Mouse (Mus musculus) midbrain, embryonic 16.5 days (tissue): ENCODE data around the gene Adcy9. TPM values are rescaled to one million over a fixed set of nuclear protein-coding genes. Genes with fewer than 3 reads are reported as not detected.

ENCODE experiments used
- ATAC-seq: fragments of 200-750 bp; cut with Nextera tagmentation; 2 replicates; pipeline ENCODE4 v1.8.0; 2017; ENCODE audit warnings: moderate TSS enrichment
- H3K27ac ChIP-seq: fragments of 300-500 bp; sonication (generic); 2 replicates; pipeline ENCODE4 v1.5.1; 2014; ENCODE audit warnings: mild to moderate bottlenecking, low read length, mixed read lengths
- H3K27me3 ChIP-seq: fragments of 300-500 bp; sonication (generic); 2 replicates; pipeline ENCODE4 v1.6.1; 2014; ENCODE audit warnings: low read depth, low read length, mixed read lengths; ENCODE audit not compliant: control insufficient read depth, insufficient read depth
- H3K36me3 ChIP-seq: fragments of 300-500 bp; sonication (generic); 2 replicates; pipeline ENCODE4 v1.6.1; 2014; ENCODE audit warnings: mild to moderate bottlenecking, low read length, moderate library complexity, mixed read lengths; ENCODE audit not compliant: control insufficient read depth, insufficient read depth
- H3K4me1 ChIP-seq: fragments of 300-500 bp; sonication (generic); 2 replicates; pipeline ENCODE4 v1.6.1; 2014; ENCODE audit warnings: mild to moderate bottlenecking, low read length, mixed read lengths; ENCODE audit not compliant: control insufficient read depth, insufficient read depth
- H3K4me2 ChIP-seq: fragments of 300-500 bp; sonication (generic); 2 replicates; pipeline ENCODE4 v1.6.1; 2014; ENCODE audit warnings: mild to moderate bottlenecking, low read length, mixed read lengths
- H3K4me3 ChIP-seq: fragments of 300-500 bp; sonication (generic); 2 replicates; pipeline ENCODE4 v1.5.1; 2014; ENCODE audit warnings: low read depth, mild to moderate bottlenecking, low read length, moderate library complexity, mixed read lengths
- H3K9ac ChIP-seq: fragments of 300-500 bp; sonication (generic); 2 replicates; pipeline ENCODE4 v1.6.1; 2014; ENCODE audit warnings: low read depth, low read length, mixed read lengths
- H3K9me3 ChIP-seq: fragments of 300-500 bp; sonication (generic); replicated peaks from 2 replicates; pipeline ENCODE4 v1.6.1; 2014; ENCODE audit warnings: mild to moderate bottlenecking, low read length, mixed read lengths; ENCODE audit not compliant: control insufficient read depth, poor library complexity, severe bottlenecking
- WGBS: fragments of 180-500 bp; shearing (Covaris S2); extraction: QIAGEN DNeasy Blood & Tissue Kit; methylation state at CpG from one replicate; pipeline ENCODE4 v1.1.7; 2014; 5-methylcytosine and 5-hydroxymethylcytosine counted together
- polyA plus RNA-seq: library from polyadenylated mRNA; unstranded; fragments of >200 nt; fragmentation: Nextera tagmentation; extraction: Ambion mirVana; gene quantifications from 2 replicates; pipeline ENCODE4 v1.2.1, GENCODE M21; 2015

The Adcy9 gene
- polyA plus RNA-seq, 1 experiment from 2014 or later = 4.0 TPM

GRCm38 (mm10) chr16:4423613-4424012, 3.3 kb upstream of the Adcy9 start:
- H3K27ac ChIP-seq = no peak overlapping the region
- H3K9me3 ChIP-seq = no peaks in the 10 kb centered on the region
- H3K27me3 ChIP-seq = no peaks in the 10 kb centered on the region
- WGBS = 84% methylated on average over 5 of the region's 5 CpGs
- no peaks in the 10 kb centered on the region for H3K36me3 ChIP-seq
- ATAC-seq = no peak
- no peak overlapping the region for H3K4me2 ChIP-seq
- peaks cover 5% of the 10 kb centered on the region for H3K4me1 ChIP-seq
- H3K4me3 ChIP-seq = no peak overlapping the region
- H3K9ac ChIP-seq = no peak overlapping the region

DNA sequence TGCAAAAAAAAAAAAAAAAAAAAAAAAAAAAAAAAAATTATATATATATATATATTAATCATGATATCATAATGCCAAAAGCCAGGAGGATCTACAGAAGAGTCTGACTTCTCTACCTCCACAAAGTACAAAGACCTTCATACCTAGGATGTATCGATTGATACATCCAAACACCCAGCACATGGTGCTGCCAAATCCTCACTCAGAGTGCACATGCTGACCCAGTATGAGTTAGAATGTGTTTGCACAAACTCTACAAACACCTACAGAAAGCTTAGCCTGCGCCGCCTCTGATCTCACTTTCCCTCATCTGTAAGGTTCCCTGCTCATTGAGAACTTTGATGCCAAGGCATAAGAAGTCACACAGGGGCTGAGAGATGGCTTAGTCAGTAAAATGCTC, 2.7 kb upstream of the Adcy9 start:
- Histone ChIP-seq H3K27ac (no peak overlapping the region), H3K4me2 (no peak overlapping the region), H3K27me3 (no peaks in the 10 kb centered on the region), H3K9ac (no peak overlapping the region), H3K9me3 (no peaks in the 10 kb centered on the region), H3K4me3 (no peak overlapping the region), H3K36me3 (no peaks in the 10 kb centered on the region), H3K4me1 (peaks cover 11% of the 10 kb centered on the region)
- 98% methylated on average over 3 of the region's 3 CpGs for WGBS
- no peak for ATAC-seq

GRCm38 (mm10) chr16:4419546-4420297, 576 bp downstream of the Adcy9 start:
- Histone ChIP-seq H3K27me3 (no peaks in the 10 kb centered on the region), H3K9me3 (no peaks in the 10 kb centered on the region), H3K4me3 (peak overlapping the region; percentile 86), H3K4me1 (peaks cover 42% of the 10 kb centered on the region), H3K36me3 (no peaks in the 10 kb centered on the region), H3K27ac (peak overlapping the region; percentile 86), H3K9ac (peak overlapping the region; percentile 92), H3K4me2 (peak overlapping the region; percentile 94)
- under 1% methylated on average over 84 of the region's 85 CpGs for WGBS
- ATAC-seq = peak; percentile 80

GRCm38 (mm10) chr16:4418776-4419545, 1.3 kb downstream of the Adcy9 start:
- Histone ChIP-seq H3K9me3 (no peaks in the 10 kb centered on the region), H3K27me3 (no peaks in the 10 kb centered on the region), H3K4me2 (peak overlapping the region; percentile 94), H3K27ac (peak overlapping the region; percentile 86), H3K4me1 (peaks cover 48% of the 10 kb centered on the region), H3K9ac (peak overlapping the region; percentile 92), H3K36me3 (no peaks in the 10 kb centered on the region), H3K4me3 (peak overlapping the region; percentile 86)
- 13% methylated on average over 32 of the region's 32 CpGs for WGBS
- ATAC-seq = peak; percentile 18

DNA sequence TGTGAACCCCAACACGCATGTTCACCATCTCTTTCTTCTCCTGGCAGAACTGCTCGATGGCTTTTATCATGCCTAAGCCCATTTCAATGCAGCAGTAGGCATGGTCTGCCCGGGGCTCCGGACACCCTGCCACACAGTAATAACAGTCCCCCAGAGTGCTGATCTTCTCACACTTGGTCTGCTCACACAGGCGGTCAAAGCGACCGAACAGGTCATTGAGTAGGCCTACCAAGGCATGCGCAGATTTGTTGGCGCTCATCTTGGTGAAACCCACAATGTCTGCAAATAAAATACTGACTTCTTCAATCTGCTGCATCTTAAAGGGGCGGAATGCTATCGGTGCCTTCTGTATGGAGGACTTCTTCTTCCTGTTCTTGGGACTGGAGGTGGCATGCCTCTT, 2.2 kb downstream of the Adcy9 start:
- Histone ChIP-seq H3K4me3 (peak overlapping the region; percentile 86), H3K27ac (no peak overlapping the region), H3K36me3 (no peaks in the 10 kb centered on the region), H3K27me3 (no peaks in the 10 kb centered on the region), H3K9me3 (no peaks in the 10 kb centered on the region), H3K9ac (no peak overlapping the region), H3K4me2 (peak overlapping the region; percentile 94), H3K4me1 (peaks cover 54% of the 10 kb centered on the region)
- ATAC-seq = no peak
- WGBS = 92% methylated on average over 11 of the region's 11 CpGs

GRCm38 (mm10) chr16:4417455-4417854, 2.8 kb downstream of the Adcy9 start:
- ATAC-seq = no peak
- peak overlapping the region; percentile 94 for H3K4me2 ChIP-seq
- WGBS = 78% methylated on average over 7 of the region's 7 CpGs
- no peaks in the 10 kb centered on the region for H3K9me3 ChIP-seq
- H3K4me1 ChIP-seq = peaks cover 55% of the 10 kb centered on the region
- peak overlapping the region; percentile 13; the same call in 1 of the 2 replicates for H3K4me3 ChIP-seq
- H3K27ac ChIP-seq = no peak overlapping the region
- no peaks in the 10 kb centered on the region for H3K36me3 ChIP-seq
- H3K27me3 ChIP-seq = no peaks in the 10 kb centered on the region
- no peak overlapping the region for H3K9ac ChIP-seq

DNA sequence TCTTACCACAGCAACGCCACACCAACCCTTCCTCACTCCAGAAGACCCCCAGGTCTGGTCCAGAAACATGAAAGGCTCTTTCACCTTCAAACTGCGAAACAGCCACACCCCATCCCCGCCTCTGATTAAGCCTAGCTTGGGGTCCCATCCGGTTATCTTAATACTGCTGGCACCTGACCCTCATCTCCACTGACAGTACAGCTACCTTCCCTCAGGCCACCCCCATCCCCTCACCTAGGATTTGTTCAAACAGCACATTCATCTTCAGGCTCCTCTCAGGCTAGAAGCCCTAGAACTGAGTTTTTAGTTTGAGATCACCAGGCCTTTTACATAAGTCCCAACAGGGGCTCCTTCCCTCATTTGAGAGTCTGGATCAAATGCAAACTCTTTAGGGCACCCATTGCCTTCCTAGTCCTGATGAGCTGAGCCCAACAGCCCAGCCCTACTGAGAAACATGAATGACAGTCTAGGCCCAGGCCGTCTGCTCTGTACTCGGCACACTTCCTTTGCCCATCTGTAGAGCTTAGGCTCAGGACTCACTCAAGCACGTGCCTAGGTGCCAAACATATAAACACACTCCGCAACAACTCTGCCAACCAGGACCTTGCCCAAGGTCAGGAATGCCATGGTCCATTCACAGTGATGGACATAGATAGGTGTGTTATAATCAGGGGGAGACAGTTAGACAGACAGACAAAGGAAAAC, 5.3 kb downstream of the Adcy9 start:
- H3K4me1 ChIP-seq = peaks cover 55% of the 10 kb centered on the region
- no peaks in the 10 kb centered on the region for H3K9me3 ChIP-seq
- peak overlapping the region; percentile 46 for H3K9ac ChIP-seq
- H3K4me3 ChIP-seq = peak overlapping the region; percentile 30
- ATAC-seq = no peak
- 76% methylated on average over 8 of the region's 8 CpGs for WGBS
- H3K27ac ChIP-seq = no peak overlapping the region
- no peaks in the 10 kb centered on the region for H3K36me3 ChIP-seq
- no peaks in the 10 kb centered on the region for H3K27me3 ChIP-seq
- H3K4me2 ChIP-seq = peak overlapping the region; percentile 60

DNA sequence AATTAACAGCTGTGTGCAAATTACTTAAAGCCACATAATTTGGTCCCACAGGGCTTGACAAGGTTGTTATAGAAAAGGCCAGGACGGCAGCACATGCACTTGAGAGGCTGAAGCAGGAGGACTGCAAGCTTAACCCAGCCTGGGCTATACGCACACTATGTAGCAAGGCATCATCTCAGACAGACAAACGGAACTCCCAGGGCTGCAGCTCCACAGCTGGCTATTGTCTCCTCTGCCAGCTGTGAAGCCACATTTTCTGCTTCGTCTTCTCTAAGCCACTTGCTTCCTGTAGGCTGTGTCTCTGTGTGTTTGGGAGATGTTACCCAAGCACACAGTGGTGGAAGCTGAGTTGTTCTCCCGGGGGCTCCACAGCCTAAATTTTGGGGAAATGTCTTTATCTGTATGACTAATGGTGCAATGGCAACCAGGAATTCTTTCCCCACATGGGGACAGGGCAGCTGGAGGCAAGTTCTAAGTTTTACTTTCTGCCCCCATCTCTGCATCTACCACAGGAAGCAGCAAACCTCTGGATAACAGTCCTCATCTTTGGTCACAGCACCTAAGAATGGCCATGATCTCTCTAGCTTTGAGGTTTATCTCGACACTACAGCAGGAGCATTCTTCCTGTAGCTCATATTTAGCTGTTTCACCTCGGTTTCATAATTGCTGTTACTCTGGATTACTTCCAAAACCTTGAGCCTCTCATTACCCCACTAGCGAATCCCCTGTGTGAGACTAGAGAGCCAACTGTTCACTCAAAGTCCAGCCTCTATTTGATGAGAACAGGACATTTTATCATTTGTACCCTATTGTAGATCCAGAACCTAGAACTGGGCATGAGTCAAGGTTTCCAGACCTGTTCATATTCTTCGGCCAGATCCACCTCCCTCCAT, 6.1 kb downstream of the Adcy9 start:
- Histone ChIP-seq H3K4me2 (peak overlapping the region; percentile 60), H3K4me3 (no peak overlapping the region), H3K27me3 (no peaks in the 10 kb centered on the region), H3K36me3 (no peaks in the 10 kb centered on the region), H3K9me3 (no peaks in the 10 kb centered on the region), H3K4me1 (peaks cover 55% of the 10 kb centered on the region), H3K9ac (no peak overlapping the region), H3K27ac (no peak overlapping the region)
- ATAC-seq = no peak
- WGBS = 69% methylated on average over 9 of the region's 9 CpGs
